Mouse (Mus musculus): ENCODE results near the gene Mctp2.

Mctp2 gene

DNA sequence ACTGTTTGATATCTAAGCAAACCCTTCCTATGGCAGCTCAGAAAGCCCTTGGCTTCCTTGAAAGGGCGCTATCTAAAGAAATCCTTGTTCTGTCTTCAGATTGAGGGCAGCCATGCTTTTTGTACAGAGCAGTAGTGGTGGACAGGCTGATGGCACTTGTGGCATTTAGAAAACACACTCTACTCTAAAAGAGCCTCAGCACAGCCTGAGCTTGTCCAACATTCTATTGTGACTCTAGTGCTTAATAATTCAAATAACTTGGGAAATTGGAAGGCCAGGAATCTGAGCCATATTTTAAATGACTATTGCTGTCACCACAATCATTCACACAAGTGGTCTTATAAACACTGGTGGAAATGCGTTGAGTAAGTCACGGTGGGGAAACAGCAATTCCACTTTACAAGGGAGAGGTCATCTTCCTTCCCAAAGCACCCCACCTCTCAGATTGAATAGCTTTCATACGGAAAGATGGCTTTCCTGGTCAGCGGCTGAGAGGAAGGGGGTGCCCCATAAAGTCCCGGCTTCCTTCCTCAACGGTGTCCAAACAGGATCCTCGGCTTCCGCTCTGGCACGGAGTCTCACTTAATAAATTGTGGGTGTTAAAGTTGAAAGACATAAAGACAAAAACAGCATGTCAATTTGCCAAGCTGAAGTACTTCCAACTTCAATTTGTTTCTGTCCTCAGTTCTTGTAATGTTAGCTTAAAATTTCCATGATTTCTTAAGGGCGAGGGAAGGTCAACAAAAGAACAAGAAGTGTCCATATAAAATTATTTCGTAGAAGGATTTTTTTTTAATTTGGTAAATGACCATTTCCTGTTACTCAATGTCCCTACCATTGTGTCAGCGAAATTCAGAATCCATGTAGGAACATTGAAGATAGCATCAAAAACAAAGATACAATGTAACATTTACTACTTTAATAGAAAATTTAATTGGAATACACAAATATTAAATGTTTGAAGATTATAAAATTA, 140.4 kb downstream of the Mctp2 start:
- no peak for DNase-seq (ENCODE audit: low spot score)

DNA sequence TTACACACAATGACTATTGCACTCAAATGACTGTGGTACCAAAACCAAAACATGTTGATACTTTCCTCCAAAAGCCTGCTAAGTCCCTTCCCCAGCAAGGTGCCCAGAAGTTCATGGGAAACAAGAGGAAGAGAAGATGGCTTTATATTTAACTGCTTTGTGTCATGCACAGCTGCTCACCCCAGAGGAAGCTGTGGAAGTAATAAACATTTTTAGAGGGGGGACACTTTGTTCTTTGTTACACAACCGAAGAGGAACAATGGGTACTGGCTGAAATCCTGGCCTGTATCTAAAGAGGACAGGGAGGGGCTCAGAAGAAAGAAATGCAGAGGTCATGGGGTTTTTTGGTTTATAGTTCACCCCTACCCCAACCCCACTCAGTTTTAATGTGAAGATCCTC, 144.2 kb downstream of the Mctp2 start:
- DNase-seq (ENCODE audit: low spot score): no peak

DNA sequence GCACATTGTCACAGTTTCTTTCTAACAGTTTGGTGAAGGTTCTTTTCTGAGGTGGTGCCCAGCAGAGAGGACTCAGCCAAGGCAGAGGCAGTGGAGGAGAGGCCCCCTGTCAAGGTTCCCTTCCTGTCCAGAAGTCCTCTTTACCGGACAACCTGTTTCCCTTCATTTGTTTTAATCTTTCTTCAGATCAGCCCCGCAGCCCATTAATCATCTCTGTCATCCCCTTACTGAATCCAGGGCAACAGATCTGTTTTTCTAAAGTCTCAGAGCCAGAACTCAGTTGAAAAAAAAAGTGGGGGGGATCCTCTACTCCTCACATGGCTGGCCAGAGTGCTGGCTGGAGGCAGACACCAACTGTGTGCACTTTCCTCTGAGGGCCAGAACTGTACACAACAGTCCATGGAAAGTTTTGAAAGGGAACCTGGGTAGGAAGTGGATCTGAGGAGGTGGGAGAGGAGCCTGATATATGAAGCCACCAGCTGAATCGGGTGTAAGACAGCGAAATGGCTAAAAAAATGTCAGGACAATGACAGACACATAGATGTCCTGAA, 146.8 kb downstream of the Mctp2 start:
- no peak for DNase-seq (ENCODE audit: low spot score)

DNA sequence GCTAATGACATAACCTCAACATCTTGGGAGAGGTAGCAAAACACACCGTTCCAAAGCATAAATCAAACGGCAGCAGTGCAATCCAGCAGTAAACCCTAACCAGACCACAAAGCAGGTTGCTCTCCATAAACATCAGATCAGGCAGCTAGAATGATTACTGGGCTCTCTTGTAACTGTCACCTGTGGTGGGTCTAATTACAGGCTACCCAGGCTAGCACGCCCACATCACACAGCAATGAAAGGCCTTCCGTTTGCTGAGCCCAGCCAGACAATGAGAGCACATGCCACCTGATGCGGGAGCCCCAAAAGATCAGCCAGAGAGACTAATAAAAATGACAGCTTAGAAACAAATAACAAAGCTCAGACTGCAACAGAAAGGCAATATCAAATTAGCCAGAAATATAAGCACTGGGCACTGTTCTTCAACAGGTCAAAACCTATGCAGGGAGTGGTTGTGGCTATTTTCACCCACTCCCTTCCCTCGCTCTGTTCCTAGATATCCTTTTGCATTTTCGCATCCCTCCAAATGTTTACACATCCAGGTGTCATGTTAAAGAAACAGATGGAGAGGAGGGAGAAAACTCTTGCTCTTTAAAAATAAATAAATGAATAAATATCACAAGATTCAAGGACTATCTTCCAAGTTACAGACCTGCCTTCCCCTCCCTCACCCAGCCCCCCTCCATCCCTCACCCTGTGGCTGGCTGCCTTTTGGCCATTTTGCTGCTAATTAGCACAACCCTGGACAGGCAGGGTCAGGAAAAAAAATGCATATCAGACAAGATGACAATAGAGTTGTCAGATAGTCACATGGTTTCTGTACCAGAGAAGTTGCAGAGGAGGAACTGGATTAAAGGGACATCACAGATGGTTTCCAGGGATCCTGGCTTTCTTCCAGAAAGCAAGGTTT, 155.4 kb downstream of the Mctp2 start:
- DNase-seq (ENCODE audit: low spot score): no peak

DNA sequence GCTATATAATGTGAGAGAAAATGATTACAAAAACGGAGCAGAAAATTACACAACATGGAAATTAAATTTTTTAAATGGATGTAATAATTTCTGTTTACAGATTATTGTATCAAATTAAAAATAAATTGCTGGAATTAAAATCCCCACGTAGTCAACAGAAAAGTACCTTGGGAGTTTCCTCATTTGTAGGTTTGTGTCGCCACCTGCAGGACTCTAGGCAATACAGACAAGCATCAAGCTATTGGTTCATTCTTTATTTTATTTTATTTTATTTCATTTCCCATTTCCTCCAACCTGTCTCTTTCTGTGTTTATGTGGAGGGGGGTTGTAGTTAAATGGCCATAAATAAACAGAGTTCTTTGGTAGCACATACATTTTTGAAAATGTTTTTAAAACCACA, 157.3 kb downstream of the Mctp2 start:
- DNase-seq (ENCODE audit: low spot score): no peak

DNA sequence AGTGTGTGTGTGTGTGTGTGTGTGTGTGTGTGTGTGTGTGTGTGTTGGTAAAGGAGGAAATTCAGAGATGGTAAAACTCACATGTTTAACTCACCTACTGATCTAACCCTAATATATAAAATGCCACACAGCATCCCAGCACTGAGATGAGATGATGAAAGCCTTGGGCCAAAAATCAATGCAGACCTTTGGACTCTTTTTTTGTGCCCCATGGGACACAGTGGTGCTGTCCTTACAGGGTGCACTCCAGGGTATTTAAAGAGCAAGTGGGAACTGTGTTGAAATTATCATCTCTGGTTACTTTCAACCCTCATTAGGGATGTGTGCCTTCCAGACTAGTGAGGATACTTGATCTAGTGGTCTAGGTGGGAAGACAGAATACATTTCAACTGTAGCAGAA, 159.6 kb downstream of the Mctp2 start:
- no peak for DNase-seq (ENCODE audit: low spot score)

DNA sequence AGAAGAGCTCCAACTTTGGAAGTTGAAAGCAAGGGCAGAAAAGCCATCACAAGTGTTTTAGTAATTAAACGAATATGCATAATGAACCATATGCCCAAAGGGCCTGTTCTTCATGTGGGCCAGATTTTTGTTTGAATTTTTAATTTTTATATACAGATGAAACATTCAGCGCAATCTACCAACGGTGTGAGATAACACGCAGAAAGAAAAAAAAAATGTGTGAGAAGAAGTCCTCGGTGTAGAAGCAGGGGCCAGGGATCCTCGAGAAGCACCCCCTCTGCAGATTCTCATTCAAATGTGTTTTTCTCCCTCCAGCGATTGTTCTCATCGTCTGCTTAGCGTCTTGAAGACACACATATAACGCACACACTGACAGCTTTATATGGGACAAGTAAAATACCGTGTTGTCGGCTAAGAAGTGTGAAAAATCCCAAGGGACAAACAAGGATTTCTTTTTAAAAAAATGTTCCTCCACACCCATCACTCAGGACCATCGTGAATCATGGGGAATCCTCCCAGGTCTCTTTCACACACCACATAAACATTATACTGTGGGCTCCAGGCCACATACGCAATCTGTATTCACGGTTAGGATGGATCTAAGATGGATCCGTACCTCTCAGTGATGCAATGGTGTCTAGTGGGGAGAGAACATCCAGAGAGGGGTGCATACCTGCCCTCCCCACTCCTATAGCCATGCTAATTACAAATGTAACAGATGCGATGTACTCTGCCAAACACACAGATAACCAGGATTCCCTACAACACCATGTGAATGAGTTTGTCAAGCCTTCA, 160.5 kb downstream of the Mctp2 start:
- DNase-seq (ENCODE audit: low spot score): no peak

DNA sequence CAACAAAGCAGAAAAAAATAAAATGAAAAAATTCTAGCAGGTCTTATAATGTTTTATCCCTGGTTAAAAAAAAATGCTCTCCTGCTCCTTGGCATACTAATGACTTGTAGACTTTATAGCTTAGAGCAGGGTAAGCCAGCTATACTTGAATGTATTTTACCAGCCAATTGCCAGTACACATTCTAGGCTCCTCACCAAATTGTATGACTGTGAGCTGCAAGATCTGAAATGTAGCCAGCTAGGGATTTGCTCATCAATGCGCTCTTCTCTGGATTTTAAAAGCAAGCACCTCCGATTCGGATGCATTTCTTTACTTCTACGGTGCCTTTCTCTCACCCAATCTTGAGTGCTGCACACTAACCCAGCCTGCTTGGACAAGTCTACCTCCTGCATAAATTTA, 167.7 kb downstream of the Mctp2 start:
- no peak for DNase-seq (ENCODE audit: low spot score)

DNA sequence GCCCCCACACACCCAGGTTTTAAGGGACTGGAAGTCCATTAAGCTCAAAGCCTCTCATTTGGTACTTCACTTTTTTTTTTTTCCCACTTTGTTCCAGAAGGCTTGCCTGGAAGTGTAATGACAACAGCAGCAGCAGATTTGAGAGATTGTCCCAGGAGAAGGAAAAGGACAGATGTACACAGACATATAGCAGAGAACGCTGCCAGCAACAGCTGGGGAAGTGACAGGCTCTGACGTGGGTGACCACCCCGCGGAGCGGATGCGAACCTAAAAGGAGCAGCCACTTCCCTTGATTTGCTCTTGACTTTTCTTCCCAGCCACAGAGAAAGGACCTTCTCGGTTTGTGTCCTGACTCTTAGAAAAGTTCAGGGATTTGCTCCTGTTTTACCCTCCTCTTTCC, 185.4 kb downstream of the Mctp2 start:
- DNase-seq (ENCODE audit: low spot score): no peak

DNA sequence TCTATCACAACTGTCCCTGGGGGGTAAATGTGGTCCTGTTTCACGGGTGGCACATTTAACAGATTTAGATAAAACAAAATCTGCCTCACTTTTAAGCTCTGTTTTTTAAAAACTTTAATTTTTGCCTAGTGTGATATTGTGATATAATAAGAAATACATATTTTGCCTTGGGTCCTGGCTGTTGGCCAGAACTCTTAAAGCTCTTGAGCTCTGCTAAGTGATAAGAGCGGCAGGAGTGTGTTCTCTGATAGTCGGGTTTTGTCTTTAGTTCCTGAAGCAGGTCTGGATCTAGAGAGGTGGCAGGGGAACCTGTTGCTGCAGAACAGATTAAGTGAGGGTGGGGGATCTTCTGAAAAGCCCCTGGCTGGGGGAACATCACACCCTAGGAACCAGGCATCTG, 186.7 kb downstream of the Mctp2 start:
- no peak for DNase-seq (ENCODE audit: low spot score)

DNA sequence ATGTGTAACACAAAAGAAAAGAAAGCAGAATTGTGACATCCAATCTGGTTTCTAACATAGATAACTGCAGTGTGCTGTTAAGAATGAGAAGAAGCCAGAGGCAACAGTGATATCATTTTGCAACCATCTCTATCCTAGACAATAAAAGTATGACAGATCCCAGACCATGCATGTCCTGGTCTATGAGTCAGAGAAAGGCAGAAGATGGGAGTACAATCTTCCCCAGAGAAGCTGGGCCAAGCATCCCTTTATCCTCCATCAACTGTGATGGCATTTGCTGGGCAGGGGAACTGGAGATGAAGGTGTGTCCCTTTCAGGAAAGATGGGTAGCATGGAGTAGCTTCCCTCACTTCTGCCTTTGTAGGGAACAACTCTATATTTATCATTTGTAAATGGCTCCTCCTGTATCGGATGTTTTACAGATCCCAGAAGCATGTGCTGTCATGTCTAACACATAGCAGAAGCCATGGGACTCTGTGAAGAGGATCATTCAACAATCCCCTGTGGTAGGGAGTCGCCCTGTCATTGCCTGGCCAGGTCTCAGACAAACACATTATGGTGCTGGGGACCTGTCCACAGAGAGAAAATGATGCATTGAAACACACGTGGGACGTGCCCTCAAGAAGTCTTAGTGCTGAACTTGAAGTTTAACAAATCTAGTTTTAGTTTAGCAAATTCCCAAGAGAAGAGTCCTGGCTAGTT, 188.9 kb downstream of the Mctp2 start:
- no peak for DNase-seq (ENCODE audit: low spot score)

DNA sequence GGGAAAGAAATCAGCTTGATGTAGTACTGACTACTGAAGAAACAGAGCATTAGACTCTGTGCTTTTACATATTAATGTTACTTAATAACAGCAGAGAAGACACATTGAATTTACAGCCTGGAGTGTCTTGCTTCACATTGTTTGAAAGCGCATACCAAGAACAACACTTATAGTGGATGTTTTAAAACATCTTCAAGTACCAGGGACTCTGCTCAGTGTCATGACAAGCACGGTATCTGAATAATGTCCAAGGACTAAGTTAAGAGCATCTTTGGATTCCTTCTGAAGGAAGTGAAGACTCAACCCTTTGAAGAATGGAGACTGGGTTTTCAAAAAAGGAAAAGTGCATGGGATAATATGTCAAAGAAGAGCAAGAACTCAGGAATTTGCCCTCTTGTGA, 191.3 kb downstream of the Mctp2 start:
- DNase-seq (ENCODE audit: low spot score): no peak

DNA sequence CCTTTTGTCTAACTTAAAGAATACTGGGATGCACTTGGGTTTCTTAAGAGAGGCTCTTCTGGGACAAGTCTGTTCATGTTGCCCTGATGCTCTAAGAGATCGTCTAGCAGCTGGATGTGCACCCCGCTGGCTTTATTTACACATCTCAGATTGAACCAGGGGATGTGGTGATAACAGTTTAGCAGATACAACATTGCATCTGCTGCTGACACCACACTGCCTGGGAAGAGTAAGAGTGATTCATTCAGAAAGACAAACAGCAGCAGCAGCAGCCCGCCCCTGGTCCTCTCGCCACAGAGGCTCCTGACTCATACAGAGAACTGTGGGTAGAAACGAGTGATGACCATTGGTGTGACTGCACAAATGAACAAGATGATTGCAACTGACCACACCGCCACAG, 195.8 kb downstream of the Mctp2 start:
- DNase-seq (ENCODE audit: low spot score): no peak

DNA sequence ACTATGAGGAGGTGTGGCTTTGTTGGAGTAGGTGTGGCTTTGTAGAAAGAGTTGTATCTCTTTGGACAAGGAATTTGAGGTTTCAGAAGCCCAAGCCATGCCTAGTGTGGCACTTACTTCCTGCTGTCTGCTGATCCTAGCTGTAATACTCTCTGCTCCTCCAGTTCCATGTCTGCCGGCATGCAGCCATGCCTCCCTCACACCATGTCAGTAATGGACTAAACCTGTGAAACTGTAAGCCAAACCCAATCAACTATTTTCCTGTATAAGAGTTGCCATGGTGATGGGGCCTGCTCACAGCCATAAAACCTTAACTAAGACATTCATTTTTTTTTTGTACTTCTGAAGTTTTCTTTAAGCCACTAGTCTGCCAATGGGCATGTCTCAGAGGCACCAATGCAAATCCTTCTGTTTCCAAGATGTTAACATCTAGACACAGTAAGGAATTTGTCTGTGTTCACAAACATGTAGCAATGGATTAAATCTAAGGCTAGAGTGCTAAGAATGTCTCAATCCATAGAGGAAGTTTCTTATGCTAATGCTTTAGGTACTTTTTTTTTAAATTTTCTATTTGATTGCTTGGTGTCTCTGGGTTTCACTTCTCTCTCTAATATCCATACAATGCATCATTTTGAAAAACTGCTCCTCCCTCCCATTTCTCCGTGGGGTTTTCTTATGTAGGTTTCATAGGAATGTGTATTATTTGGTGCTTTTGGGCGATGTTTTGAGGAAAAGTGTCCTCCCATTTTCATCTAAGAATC, 197.6 kb downstream of the Mctp2 start:
- DNase-seq (ENCODE audit: low spot score): no peak

DNA sequence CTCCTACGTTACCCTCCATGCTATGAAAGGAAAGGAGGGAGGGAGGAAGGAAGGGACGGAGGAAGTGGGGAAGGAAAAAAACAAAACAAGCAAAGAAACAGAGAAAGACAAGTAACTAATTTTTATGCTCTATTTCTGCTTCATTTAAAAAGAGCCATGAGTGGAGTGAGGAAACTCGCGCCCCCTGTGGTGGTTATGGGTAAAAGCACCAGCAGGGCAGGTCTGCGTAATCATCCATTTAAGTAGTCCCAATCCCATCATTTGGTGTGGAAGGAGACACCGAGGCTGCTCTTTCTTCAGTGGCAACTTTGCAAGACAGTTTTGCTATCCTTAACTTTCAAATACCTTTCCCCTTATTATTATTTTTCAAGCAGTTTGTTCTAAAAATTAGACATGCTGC, 202.2 kb downstream of the Mctp2 start:
- no peak for DNase-seq (ENCODE audit: low spot score)

DNA sequence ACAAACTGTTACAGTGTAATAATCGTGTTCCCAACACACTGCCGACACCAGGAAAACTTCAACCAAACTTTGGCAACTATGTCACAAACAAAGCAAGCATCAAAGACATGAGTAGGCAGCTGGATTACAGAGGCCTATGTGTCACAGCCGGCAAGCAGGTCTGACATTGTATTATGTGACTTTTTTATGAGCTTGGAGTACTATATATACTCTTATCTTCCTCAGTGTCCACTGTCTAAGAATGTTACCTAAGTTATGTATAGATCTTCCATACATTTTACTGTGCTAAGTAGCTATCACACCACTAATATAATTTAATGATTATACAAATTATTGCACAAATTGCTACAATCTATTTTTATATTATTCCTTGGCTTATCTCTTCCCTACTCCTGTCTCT, 202.8 kb downstream of the Mctp2 start:
- DNase-seq (ENCODE audit: low spot score): no peak

DNA sequence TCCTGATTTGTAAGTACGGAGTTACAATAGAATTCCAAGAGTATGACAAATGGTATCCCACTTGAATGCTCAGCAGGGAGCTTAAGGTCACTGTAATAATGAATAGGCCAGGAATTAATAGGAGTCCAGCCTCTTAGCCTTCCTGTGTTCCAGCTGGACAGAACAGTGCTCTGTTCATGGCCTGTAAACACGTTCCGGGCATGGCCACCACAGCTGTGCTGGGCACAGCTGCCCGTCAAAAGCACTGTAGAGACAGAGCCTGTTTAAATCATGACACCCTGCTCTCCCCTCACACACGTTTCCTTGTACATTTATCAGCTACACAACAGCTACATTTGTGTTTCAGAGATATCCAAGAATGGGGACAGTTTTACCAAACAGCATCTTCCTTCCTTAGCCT, 205.7 kb downstream of the Mctp2 start:
- no peak for DNase-seq (ENCODE audit: low spot score)

DNA sequence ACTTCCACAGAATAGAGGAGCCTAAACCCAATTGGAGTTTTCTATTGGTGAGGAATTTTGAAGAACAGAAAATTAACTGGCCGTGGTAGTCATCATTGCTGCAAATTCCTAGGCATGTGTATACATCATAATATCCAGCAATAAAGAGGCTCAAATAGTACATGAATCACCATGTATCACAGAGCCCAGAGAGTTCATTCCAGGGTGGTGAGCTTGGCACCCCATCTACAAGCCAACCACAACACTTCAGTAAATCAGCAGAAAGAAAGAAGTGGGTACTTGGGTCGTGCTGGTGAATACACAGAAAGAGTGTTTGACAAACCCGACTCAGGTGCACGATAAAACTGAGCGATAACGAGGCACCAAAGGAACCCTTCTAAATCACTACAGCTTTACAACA, 207.8 kb downstream of the Mctp2 start:
- DNase-seq (ENCODE audit: low spot score): no peak

DNA sequence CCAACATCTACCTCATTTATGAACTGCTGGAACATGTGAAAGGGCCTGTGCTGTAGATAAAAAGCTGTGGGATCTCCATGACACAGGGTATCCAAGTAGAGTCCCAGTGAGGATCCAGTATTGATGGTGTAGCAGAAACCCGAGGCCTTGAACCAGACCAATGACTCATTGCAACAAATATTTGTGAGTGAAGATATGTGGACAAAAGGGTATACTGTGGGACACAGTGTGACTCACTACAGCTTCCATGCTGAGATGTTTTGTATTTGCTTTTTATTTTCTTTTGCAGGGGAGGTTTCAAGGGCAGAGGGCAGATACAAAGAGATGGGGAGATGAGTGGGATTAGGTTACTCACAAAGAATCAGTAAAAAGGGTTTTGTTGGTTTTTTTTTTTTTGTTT, 209.4 kb downstream of the Mctp2 start:
- DNase-seq (ENCODE audit: low spot score): no peak

DNA sequence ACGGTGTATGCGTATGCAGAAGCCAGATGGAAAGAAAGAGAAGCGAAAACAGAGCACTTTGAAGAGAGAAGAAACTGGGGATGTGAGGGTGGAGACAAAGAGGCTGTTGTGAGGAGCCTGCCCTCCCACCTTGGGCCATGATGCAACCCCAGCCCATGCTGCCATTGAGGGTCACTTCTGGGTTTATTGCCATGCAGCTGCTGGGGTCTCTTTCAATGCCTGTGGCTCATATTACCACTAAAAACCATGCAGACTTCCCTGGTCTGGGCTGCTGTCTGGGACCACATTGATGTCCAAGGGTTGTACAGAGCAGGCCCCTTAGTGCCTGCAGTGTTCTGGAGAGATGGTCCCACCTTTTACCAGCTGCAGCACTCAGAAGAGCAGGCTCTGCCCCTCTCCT, 210.0 kb downstream of the Mctp2 start:
- no peak for DNase-seq (ENCODE audit: low spot score)
